In genomic region chr10:41146141-41146540, GRCm38 (mm10) we compare ENCODE assay signal across 22 mouse cellular contexts.
A peak's percentile ranks its signal among the peaks of the same experiment; 100 is the strongest.
DNase-seq lines count a peak whose midpoint lies in the region; TF ChIP-seq lines count a peak whose summit lies in the region.
"Had no signal": no experiment of that assay in that cellular context is flagged by ENCODE, and none has a peak within 500 bp of the region (broad histone marks: within the 10 kb centered on the region; RNA-seq: fewer than 3 reads in every experiment).

No protein-coding gene starts in this region.

- H3K27me3 ChIP-seq in heart, adult 2 months (ENCODE audit: control insufficient read depth, insufficient read depth, low read length): no peaks in the 10 kb centered on the region
- H3K27me3 ChIP-seq: forebrain, embryonic 13.5 days; heart, embryonic 13.5 days had no signal

- 76% methylated on average over 2 of the region's 2 CpGs for WGBS in heart, adult 2 months

- H3K9ac ChIP-seq in heart, adult 2 months (ENCODE audit: low read depth, low read length): no peak overlapping the region
- H3K9ac ChIP-seq: forebrain, embryonic 13.5 days; heart, embryonic 13.5 days; hindbrain, embryonic 14.5 days had no signal

- no peak for TF ChIP-seq EP300 in heart, adult 2 months (IDR thresholded peaks at IDR 0.05; ENCODE audit: insufficient read depth, low read depth, low read length)

- no peak overlapping the region for H3K4me3 ChIP-seq in heart, adult 2 months
- H3K4me3 ChIP-seq: forebrain, embryonic 10.5 days; forebrain, embryonic 13.5 days; gastrocnemius, adult 2 months; heart, embryonic 10.5 days; heart, embryonic 13.5 days had no signal

- intact Hi-C loops in heart, adult 2 months (cut with DNase I): no loop called here

- TF ChIP-seq POLR2A in heart, adult 2 months (IDR thresholded peaks at IDR 0.05; ENCODE audit: insufficient read depth, low read depth, low read length): no peak

- TF ChIP-seq CTCF in heart, adult 2 months (IDR thresholded peaks at IDR 0.05): no peak

- no peak overlapping the region for H3K27ac ChIP-seq in heart, adult 2 months
- H3K27ac ChIP-seq: forebrain, embryonic 10.5 days; forebrain, embryonic 13.5 days; gastrocnemius, adult 2 months; heart, embryonic 10.5 days; heart, embryonic 13.5 days; hindbrain, embryonic 14.5 days; hindbrain, postnatal 0 days had no signal

- no peaks in the 10 kb centered on the region for H3K36me3 ChIP-seq in heart, adult 2 months (ENCODE audit: control insufficient read depth, insufficient read depth, low read length)
- H3K36me3 ChIP-seq: forebrain, embryonic 10.5 days; heart, embryonic 10.5 days; heart, embryonic 13.5 days had no signal

- peak; percentile 22 for DNase-seq in heart, adult 11 months
- no peak for DNase-seq in heart, adult 2 months
- peak; percentile 18 for DNase-seq in right cerebral cortex, adult 18-20 months
- no peak for DNase-seq in right cerebral cortex, postnatal 25 days
- peak; percentile 44 for DNase-seq in telencephalon, adult 2 months (ENCODE audit: low read depth, low spot score)
- DNase-seq in adrenal gland, postnatal 4 days (ENCODE audit: low spot score in 2 of 2): no peak
- DNase-seq: adrenal gland, adult 2 months; adrenal gland, postnatal 14 days; cerebellum, adult 18-20 months; cerebellum, adult 9-10 months; cerebellum, postnatal 14 days; gastrocnemius, adult 2 months; gastrocnemius, postnatal 14 days; heart, adult 18-20 months; heart, postnatal 14 days; heart, postnatal 4 days had no signal

- H3K4me1 ChIP-seq in heart, adult 2 months (ENCODE audit: control insufficient read depth, insufficient read depth, low read length): no peaks in the 10 kb centered on the region
- H3K4me1 ChIP-seq: forebrain, embryonic 13.5 days had no signal

- H3K79me2 ChIP-seq in heart, adult 2 months (replicated peaks; ENCODE audit: control insufficient read depth, insufficient read depth, low read length): no peaks in the 10 kb centered on the region

Comparison
In these comparisons a context has a peak if more than half of its experiments do, and no peak if none do; other contexts are left out.
1. DNase-seq: peak in heart, adult 11 months (single experiment), right cerebral cortex, adult 18-20 months (single experiment) and telencephalon, adult 2 months (single experiment); none in heart, adult 2 months (0 of 2), right cerebral cortex, postnatal 25 days (single experiment) and adrenal gland, postnatal 4 days (0 of 2).